Mouse (Mus musculus) lung, postnatal 25 days (tissue): ENCODE measurements around the gene Thsd4.

Experiments
- DNase-seq: peaks from one replicate; pipeline ENCODE4 v3.0.0; 2022; ENCODE audit warnings: low spot score

Thsd4 gene

DNA sequence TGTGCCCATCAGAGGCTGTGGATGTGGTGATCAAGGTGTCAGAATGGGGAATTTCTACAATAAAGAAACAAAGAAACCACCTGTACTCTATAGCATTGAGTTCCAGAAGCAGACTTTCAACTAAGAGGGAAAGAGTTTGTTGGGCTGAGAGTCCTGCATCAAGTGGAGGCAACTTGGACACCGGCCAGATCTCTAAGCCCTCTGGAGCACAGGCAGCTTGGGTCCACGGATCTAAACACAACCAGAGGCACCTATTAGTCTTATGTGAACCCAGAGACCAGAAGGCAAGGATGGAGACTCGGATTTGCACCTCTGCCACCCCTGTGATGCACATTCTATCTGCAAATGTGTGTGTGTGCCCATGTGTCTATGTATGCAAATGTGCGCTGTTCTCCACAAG lies 456.7 kb downstream of the Thsd4 start:
- no peak for DNase-seq

DNA sequence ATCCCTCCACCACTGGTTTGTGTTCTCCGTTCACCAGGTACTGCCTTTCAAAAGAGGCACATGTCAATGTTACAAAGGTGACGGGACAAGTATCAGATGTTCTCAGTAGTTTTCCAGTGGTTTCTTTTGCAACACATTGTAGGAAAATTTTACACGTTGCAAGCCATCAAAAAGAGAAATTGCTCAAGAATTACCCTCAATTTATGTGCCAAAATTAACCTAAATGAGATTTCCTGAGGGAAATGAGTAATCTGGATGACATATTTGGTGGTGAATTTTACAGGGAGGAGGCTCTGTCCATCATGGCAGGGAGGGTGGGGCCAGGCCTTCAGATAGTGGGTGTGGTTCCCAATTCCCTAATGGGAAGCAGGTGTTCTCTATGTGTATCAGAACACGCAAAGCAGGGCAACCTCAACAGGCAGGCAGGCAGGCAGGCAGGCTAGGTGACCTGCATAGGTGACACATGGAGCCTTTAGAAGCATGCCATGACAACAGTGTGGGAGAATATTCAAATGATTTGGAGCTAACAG lies 458.6 kb downstream of the Thsd4 start:
- no peak for DNase-seq

DNA sequence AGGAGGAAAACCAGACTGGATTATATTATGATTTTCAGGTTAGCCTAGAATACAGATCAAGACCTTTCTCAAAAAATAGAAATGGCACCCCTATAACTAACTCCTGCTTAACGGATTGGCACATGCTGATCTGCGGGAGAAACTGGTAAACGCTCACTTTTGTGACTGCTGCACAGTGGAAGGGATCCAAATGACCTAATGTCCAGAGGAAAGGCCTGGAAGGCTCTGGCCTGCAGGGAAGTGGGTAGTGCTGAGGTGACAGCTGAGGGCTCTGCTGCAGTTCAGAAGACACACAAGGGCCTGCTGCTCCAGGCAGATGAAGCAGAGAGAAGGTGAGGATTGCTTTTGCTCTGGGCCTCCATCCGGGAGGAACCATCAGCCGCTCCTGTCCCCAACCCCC lies 465.7 kb downstream of the Thsd4 start:
- no peak for DNase-seq

- no peak for DNase-seq
These were observed 466.9 kb downstream of the Thsd4 start for GRCm38 (mm10) chr9:60054951-60055350.

DNA sequence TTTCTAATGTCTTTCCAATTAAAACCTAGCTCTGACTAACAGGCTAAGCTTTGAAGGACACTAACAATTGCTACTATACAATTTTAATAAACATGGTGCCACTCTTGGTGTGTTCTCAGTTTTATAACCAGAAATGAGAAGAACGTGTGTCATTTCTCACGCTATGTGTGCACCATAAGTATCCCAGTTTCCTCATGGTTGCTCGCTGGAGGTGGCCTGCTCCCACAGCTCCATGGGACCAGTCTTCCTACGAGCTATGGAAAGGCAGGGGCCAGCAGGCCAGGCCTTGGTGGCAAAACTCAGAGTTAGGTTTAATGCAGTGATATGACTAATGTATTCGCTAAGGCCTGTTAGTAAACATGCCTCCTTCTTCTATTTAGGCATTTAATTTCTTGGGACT lies 468.7 kb downstream of the Thsd4 start:
- no peak for DNase-seq

DNA sequence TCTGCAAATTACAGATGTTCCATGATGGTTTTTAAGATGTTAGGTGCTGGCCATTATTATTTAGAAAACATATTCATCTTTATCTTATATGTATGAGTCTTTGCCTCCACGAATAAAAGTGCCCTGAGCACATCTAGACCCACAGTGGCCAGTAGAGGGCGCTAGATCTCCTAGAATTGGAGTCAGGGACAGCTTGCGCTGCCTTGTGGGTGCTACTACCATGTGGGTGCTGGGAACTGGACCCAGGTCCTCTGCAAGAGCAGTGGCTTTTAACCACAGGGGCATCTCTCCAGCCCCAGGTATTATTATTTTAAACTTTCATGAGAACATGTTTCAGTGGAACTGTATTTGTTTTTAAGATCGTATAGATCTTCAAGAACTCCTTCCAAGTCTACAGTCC lies 469.4 kb downstream of the Thsd4 start:
- DNase-seq = no peak

- DNase-seq = no peak
These were observed 478.7 kb downstream of the Thsd4 start for GRCm38 (mm10) chr9:60043175-60043574.

DNA sequence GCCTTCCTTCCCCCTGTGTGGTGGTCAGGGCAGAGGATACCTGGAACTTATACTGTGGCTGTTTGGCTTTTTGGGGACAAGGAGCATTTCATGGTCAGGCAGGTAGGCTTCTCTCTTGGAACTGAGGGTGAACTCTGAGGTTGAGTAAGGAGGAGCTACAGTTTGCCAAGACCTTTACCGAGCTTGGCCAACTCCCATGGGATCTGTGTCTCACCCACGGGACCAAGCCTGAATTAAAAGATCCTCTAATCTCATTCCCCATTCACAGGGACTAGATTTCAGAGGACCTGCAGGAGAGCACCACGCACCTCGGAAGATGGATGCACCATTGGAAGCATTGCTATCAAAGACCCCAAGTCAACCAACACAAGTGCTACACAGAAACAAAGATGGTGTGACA lies 487.0 kb downstream of the Thsd4 start:
- no peak for DNase-seq

GRCm38 (mm10) chr9:60027234-60027633 lies 494.6 kb downstream of the Thsd4 start:
- no peak for DNase-seq

DNA sequence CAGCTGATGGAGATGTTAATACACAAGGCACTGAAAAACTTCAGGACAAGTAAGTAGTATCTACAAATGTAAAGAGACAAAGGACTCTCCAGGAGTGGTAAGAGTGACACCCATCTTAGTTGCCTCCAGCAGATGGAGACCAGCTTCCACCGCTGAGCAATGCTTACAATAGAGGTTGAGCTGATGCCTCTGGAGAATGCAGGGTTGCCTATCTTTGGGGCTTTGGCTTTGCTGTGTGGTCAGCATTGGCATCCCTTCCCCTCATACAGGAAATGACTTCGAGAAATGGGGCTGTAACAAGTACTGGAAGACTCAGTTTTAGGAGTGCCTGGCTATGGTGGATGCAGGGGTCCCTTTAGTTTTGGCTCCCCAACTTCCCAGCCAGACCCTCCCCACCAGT lies 495.1 kb downstream of the Thsd4 start:
- no peak for DNase-seq

DNA sequence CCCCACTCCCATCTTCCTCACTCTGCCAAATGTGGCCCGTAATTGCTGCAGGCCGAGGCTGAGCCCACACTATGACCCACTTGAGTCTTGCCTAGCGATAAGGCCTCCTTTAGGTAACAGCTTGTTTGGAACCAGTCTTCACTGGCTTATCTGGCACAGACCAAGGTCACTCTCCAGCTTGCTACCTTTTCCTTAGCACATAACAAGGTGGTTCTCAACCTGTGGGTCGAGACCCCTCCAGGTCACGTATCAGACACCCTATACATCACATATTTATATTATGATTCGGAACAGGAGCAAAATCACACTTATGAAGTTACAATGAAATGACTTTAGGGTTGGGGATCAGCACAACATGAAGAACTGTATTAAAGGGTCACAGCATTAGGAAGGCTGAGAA lies 495.9 kb downstream of the Thsd4 start:
- no peak for DNase-seq

DNA sequence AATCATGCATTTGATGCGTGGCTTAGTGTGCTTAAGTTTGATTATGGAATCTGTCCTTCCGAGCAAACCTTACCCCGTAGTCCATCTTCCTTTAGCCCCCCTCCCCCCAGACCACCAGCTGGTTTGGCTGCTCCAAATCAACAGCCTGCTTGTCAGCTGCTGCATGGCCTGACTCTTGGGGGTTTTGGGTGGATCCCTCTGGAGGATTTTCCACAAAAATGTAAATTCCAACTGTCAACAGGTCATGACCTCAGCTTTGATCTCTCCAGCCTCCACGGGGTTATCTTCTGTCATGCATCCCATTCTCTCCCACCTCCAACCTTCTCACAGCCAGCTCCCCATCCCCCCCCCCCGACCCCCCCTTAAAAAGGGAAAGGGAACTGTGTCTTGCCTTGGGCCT lies 496.9 kb downstream of the Thsd4 start:
- no peak for DNase-seq

DNA sequence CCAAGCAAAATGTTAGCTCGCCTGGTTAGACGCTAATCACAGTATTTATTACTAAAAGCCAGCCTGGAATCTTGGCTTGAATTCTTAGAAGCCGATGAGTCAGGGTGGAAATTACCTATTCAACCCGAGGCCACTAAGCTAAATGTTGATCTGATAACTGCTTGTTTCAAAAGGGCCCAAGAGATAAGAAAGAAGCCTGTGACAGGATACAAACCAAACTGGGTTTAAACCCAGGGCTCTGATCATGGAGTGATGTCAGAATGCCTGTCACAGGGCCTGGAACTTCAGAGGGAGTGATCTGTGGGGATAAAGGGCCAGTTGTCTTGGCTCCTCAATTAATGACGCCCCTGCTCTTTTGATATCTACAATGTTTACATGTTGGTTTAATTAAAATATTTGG lies 497.3 kb downstream of the Thsd4 start:
- no peak for DNase-seq

DNA sequence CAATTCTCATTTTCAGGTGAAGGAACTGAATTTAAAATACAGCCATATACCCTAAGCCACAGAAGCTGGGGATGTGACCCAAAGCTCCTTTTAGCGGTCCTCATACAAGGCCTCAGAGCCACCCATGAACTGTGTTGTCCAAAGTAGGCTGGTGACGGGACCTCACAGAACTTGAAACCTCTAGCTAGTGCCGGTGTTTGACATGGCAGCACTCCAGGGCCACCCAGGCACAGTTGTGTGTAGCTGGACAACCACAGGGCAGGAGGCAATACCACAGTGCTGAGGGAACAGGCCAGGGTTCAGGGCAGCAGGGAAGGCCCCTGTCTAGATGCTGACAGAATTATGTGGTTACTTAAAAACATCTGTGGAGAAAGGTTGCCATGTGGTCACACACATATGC lies 499.5 kb downstream of the Thsd4 start:
- DNase-seq = peak; percentile 8

DNA sequence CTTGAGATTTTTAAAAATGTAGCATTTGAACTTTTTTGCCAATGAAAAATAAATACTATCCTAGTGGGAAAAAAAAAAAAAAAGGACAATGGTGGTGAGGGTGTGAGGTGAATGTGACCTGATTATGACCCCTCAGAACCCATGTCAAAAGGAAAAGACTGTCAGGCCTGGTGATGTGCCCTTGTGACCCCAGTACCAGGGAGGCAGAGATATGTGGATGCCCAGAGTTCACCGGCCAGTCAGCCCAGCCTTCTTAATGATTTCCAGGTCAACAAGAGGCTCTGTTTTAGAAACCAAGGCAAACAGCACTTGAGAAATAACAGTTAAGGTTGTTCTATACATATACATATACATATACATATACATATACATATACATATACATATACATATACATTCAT lies 501.4 kb downstream of the Thsd4 start:
- DNase-seq = no peak

GRCm38 (mm10) chr9:60010285-60010684 lies 511.6 kb downstream of the Thsd4 start:
- DNase-seq = no peak

- no peak for DNase-seq
These were observed 512.9 kb downstream of the Thsd4 start for GRCm38 (mm10) chr9:60008936-60009335.

DNA sequence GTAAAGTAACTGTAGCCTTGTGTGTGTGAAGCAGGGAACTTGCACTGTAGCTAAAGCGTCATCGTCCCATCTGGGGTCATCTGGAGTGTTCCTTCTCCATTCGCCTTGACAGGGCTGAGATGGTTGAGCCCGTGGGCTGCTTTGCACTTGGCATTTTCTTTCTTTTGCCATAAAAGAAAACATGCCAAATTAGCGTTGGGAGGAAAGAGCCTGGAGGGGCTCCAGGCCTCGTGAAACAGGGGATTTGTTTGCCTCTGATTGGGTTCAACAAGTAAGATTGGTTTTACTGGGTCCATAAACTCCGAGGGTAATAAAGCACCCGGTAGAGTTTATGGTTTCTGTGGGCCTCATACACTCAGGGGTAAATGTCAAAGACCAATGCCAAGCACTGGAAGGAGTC lies 519.5 kb downstream of the Thsd4 start:
- DNase-seq = no peak

GRCm38 (mm10) chr9:60001444-60001843 lies 520.4 kb downstream of the Thsd4 start:
- DNase-seq = no peak

GRCm38 (mm10) chr9:59997725-59998124 lies 524.1 kb downstream of the Thsd4 start:
- no peak for DNase-seq

GRCm38 (mm10) chr9:59991407-59991806 lies 530.4 kb downstream of the Thsd4 start:
- no peak for DNase-seq

DNA sequence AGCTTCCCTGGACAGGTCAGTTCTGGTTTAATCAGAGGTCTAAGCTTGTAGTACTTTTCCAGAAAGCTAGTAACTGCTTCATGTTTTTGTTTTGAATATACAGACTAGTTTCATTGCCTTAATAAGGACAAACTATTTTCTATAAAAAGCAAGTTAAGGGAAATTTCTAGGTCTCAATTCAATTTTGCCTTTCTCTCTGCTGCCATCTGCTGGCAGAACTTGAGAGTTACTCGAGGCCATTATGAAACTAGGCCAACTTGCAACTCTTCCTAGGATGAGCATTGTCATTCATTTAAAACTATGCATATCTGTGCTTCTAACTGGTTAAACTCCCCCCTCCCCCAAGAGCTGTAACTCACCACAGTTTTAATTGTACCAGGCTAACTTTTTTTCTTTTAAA lies 532.0 kb downstream of the Thsd4 start:
- DNase-seq = peak; percentile 46

GRCm38 (mm10) chr9:59985900-59986572 lies 535.8 kb downstream of the Thsd4 start:
- DNase-seq = no peak

DNA sequence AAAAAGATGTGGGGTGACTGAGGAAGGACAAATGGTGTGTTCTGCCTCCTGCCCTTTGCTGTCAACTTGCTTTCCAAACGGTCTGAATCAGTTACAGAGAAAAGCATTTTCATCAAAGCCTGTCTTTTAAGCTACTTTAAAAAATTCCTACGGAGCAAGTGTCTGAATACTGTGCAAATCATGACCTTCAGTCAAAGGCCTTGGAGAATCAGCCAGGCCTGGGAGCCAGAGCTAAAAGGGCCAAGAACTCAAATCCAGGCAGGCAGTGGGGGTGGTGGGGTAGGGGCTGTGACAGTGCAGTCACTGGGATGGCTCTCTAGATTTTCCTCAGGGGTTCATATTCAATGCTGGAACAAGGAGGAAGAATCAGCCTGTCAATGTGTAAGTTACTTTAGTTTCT lies 540.7 kb downstream of the Thsd4 start:
- DNase-seq = no peak
